Mouse (Mus musculus): ENCODE data around the gene Prkce. TPM values are rescaled to one million over a fixed set of nuclear protein-coding genes. Genes with fewer than 3 reads are reported as not detected.

Gene Prkce
- polyA plus RNA-seq, 1 experiment from 2014 or later: 6.6 TPM

DNA sequence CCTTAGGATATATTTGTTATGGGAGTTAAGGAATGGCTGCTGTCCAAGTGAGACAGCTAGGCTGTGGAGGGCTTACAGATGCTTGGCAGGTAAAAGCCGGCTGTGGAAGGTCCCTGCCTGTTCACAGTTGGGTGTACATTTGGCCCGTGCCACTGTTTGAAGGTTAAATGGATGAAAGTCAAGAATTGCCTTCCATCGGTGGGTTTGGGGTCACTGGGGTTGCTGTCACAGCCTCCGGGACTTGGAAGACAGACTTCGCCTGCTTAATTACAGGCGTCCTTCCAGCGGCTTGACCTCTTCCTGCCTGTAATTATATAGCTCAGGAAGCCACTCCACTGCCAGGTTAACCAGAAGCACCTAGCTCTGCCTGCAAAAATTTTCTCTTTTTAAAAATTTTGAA is 200.1 kb downstream of the Prkce start:
- no peaks in the 10 kb centered on the region for H3K27me3 ChIP-seq
- CTCF ChIA-PET: no interaction called here
- POLR2A ChIA-PET: interaction anchor here (0.7 to 0.8 kb wide), 2 partner anchors 10 to 28 kb away, joined by 3 read pairs; no protein-coding TSS in a partner anchor
- no peak for TF ChIP-seq CTCF (IDR thresholded peaks at IDR 0.05)
- no peak for DNase-seq (ENCODE audit: low read depth, low spot score)
- in situ Hi-C loops (cut with MboI; ENCODE audit: low pct_unique_long_range_greater_than_20kb): no loop called here
- ATAC-seq: no peak

DNA sequence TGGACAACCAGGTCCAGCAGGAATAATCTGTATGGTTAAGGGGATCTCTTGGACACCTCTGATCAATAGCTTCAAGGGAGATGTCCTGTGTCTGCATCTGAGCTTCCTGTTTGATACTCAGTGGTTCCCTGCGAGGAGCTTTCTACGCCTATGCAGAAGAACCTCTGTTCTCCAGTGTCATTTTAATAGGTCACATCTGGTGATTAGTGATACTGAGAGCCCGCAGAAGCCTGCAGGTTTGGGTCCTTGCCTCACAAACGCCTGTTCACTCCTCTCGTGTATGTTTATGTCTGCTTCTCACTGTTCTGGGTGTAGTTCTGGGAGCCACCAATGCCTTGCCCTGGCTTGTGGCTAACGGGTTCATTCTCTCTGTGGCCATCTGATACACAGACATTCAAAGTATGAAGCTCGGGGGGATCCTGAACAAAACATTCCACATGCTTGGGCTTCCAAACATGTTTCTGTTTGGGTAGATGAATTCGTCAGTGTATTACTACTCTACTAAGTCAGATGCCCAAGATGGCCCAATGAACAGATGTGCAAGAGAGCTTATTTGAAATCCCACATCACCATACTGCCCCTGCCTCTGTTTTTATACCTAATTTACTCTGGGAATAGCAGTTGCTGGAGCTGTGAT is 202.6 kb downstream of the Prkce start:
- in situ Hi-C loops (cut with MboI; ENCODE audit: low pct_unique_long_range_greater_than_20kb): no loop called here
- CTCF ChIA-PET: interaction anchor here (1.4 to 2.7 kb wide), 6 partner anchors 10 to 75 kb away, joined by 3 to 11 read pairs (median 4); no protein-coding TSS in a partner anchor
- H3K27me3 ChIP-seq: no peaks in the 10 kb centered on the region
- POLR2A ChIA-PET: no interaction called here
- ATAC-seq (peak; percentile 53), DNase-seq (ENCODE audit: low read depth, low spot score) (no peak)
- no peak for TF ChIP-seq CTCF (IDR thresholded peaks at IDR 0.05)

DNA sequence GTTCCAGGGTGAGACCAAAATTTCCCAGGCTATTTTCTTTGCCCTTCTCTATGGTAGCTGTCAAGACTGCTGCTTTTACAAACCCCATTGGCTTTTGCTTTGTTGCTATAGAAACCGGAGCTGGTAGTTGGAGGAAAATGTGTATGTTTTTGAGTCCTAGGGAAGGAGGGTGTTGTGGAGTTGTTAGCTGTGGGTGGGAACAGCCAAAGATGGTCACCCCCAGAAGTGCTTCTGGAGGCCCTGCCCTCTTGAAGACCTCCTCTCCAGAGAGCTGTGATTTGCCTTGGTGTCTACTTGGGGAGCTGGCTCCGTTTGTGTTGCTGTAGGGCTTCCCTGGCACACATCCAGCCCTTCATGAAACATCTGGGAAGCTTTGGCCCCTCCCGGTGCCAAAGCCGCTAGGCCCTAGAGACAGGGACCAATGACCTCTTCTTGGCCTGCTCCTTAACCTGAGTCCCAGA is 203.5 kb downstream of the Prkce start:
- DNase-seq (ENCODE audit: low read depth, low spot score): no peak
- H3K27me3 ChIP-seq: no peaks in the 10 kb centered on the region
- no peak for TF ChIP-seq CTCF (IDR thresholded peaks at IDR 0.05)
- in situ Hi-C loops (cut with MboI; ENCODE audit: low pct_unique_long_range_greater_than_20kb): no loop called here
- no peak for ATAC-seq
- POLR2A ChIA-PET: no interaction called here
- CTCF ChIA-PET: interaction anchor here (1.4 to 2.7 kb wide), 4 partner anchors 9 to 74 kb away, joined by 3 to 11 read pairs (median 3); no protein-coding TSS in a partner anchor

DNA sequence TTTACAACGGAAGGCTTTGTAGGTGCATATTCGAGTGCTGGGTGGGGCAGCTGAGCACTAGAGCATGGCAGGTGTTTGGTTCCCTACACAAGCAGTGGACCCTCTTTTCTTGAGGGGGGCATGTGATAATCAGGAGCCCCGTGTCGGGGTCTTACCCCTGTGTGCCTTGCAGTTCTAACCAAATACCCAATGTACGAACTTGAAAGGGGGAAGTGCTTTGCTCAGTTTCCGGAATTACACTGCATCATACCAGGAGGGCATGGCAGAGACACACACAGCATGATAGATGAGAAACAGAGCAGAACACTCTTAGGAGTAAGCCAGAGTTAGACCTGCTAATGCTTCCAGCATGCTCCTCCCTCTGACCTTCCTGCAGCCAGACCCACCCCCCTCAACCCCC is 208.8 kb downstream of the Prkce start:
- ChIA-PET POLR2A (no interaction called here), CTCF (no interaction called here)
- no peaks in the 10 kb centered on the region for H3K27me3 ChIP-seq
- DNase-seq (ENCODE audit: low read depth, low spot score) (no peak), ATAC-seq (no peak)
- TF ChIP-seq CTCF (IDR thresholded peaks at IDR 0.05): no peak
- in situ Hi-C loops (cut with MboI; ENCODE audit: low pct_unique_long_range_greater_than_20kb): no loop called here

DNA sequence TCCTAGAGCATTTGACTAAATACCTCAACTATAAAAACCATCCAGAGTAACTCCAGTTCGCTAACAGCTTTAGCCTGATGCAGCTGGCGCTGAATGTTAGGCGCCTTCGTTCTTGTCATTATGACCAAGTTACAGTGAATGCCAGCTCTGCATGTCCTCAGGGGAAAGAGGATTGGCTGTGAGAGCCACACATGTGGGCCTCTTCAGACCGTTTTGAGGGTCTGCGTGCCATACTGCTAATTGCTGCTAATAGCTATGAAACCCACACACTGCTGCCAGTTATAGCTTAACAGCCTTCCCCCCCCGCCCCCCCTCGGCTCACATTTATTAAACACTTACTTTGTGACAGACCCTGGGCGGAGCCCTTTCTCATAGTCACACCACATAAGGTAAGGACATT is 210.3 kb downstream of the Prkce start:
- H3K27me3 ChIP-seq: no peaks in the 10 kb centered on the region
- ATAC-seq: no peak
- no peak for DNase-seq (ENCODE audit: low read depth, low spot score)
- no peak for TF ChIP-seq CTCF (IDR thresholded peaks at IDR 0.05)
- POLR2A ChIA-PET: no interaction called here
- in situ Hi-C loops (cut with MboI; ENCODE audit: low pct_unique_long_range_greater_than_20kb): no loop called here
- CTCF ChIA-PET: no interaction called here

DNA sequence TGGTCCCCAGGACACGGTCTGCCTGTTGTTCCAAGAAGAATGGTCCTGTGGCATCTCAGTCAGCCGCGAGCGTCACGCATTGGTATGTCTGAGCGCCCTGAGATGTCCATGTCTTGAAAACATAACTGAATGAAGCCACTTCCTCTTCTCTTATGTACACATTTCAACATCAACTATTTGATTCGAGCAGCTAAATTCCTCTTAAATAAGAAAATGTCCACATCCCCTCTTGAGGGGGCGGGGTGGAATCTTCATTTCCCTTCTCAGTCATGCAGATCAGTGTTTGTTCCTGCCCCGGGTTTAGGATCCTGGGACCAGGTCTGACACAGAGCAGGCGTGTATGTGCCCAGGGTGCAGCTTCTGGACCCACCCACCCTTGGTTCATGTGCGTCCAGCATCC is 211.0 kb downstream of the Prkce start:
- CTCF ChIA-PET: no interaction called here
- TF ChIP-seq CTCF (IDR thresholded peaks at IDR 0.05): no peak

DNA sequence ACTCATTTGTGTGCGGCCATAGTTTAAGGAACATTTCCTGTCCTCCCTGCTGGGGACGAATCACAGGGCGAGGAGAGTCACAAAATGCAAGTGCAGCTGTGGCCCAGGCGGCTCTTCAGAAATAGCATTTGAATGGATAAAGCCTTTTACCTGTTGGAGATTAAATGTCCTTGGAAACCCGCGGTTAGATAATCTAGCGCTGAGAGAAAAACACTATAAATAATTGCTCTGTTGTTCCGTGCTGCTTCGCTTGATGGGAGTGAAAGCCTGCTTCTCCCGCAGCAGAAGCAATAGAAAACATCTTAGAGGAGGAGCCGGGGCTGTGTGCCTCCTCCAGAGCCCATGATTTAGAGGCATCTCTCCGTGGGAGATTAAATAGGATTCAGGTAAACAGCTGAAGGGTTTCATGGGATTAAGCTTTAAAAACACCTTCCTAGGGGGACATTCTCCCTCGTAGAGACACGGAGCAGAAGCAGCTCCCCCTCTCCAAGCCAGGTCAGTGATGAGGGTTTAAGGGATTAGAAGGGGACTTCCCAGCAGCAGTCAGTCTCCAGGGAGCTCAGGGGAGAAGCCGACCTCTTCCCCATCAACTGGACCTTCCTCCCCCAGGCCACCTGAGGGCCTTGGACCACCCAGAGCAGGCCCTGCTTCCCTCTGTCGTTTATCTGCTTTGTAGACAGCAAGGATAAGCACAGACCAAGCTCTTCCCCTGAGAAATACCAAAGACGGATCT is 212.0 kb downstream of the Prkce start:
- DNase-seq (ENCODE audit: low read depth, low spot score) (no peak), ATAC-seq (no peak)
- POLR2A ChIA-PET: interaction anchor here (0.7 to 1.6 kb wide), 2 partner anchors 65 to 88 kb away, joined by 3 to 4 read pairs; no protein-coding TSS in a partner anchor
- TF ChIP-seq CTCF (IDR thresholded peaks at IDR 0.05): no peak
- in situ Hi-C loops (cut with MboI; ENCODE audit: low pct_unique_long_range_greater_than_20kb): no loop called here
- H3K27me3 ChIP-seq: no peaks in the 10 kb centered on the region
- CTCF ChIA-PET: interaction anchor here (0.9 to 2.2 kb wide), 2 partner anchors 9 to 52 kb away, joined by 3 to 11 read pairs; no protein-coding TSS in a partner anchor

More for the DNA sequence above, 211.0 kb downstream of the Prkce start:
- in situ Hi-C loops (cut with MboI; ENCODE audit: low pct_unique_long_range_greater_than_20kb): no loop called here
- POLR2A ChIA-PET: no interaction called here
- no peaks in the 10 kb centered on the region for H3K27me3 ChIP-seq
- peak; percentile 45 for ATAC-seq
- DNase-seq (ENCODE audit: low read depth, low spot score): no peak

DNA sequence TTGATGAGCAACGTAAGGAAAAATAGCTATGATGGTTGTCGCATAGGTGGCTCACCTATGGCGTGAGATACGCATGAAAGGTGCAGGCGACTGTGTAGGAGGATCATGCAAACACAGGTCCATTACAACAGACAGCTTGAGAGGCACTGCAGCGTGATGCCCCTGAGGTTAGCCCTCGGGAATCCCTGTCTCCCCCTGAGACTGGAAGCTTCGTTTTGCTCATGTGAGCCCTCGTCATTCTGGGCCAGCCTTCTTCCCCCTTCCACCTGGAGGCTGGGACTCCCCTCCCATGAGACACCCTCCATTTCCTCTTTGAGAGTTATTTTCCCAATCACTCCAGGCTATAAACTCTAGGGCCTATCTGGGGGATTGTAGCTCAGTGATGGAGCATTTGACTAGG is 213.9 kb downstream of the Prkce start:
- no peak for DNase-seq (ENCODE audit: low read depth, low spot score)
- ATAC-seq: no peak
- TF ChIP-seq CTCF (IDR thresholded peaks at IDR 0.05): no peak
- ChIA-PET CTCF (interaction anchor here (1.1 to 2.4 kb wide), 4 partner anchors 10 to 52 kb away, joined by 3 to 11 read pairs (median 5); no protein-coding TSS in a partner anchor), POLR2A (no interaction called here)
- H3K27me3 ChIP-seq: no peaks in the 10 kb centered on the region
- in situ Hi-C loops (cut with MboI; ENCODE audit: low pct_unique_long_range_greater_than_20kb): no loop called here

DNA sequence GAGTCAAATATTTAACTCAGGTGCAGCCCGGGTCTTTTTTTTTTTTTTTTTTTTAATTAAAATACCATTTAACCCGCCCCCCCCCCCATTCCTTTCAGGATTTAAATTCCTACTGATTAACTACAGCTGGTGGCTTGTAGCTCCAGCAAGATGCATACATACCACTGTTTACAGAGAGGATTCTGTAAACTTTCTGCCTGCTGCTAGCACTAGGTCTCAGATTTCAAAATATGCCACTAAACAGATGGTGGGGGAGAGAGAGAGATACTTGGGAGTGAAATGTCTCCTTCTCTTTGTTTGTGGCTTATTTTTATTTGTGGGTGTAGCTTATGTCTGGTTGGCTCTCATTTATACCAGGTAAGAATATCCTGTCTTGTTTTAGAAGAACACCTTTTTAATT is 215.3 kb downstream of the Prkce start:
- no peak for TF ChIP-seq CTCF (IDR thresholded peaks at IDR 0.05)
- DNase-seq (ENCODE audit: low read depth, low spot score): no peak
- CTCF ChIA-PET: interaction anchor here (1.0 to 2.4 kb wide), 4 partner anchors 8 to 221 kb away, joined by 3 to 6 read pairs (median 4); no protein-coding TSS in a partner anchor

DNA sequence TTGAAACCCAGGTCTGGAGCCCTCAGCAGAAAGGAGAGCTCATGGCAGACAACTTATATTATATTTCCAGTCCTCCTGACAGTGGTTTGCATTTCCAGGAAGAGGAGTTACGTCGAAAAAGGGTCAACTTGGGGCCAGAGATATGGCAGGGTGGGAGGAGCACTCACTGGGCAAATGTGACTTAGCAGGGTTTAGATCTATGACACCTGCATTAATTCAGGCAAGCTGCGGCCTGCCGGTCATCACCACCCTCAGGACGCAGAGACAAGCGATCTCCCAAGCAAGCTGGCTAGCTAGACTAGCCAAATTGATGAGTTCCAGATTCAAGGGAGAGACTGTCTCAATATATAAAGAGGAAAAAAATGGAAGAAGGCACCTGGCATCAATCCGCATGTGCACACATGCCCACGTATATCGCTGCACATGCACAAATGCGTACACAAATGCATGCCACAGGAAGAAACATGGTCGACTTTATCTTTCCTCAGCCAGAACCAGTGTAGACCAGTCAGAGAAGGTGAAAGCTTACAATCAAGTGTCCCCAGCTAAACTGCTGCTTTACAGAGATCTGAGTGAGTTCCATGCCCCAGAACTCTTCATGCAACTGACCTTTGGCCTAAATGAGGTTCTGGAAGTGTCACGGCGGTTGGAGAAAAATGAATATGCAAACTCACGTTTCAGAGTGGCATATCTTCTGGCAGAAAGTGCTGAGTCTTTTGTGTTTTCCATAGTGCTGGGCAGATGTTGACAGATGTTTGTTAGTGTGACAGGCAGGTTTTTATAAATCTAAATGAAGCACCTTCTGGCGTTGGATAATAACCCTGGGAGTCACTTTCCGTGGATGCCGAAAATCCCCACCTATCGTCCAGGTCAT is 216.4 kb downstream of the Prkce start:
- no peaks in the 10 kb centered on the region for H3K27me3 ChIP-seq
- ATAC-seq (no peak), DNase-seq (ENCODE audit: low read depth, low spot score) (no peak)
- CTCF ChIA-PET: interaction anchor here (1.3 kb wide), 1 partner anchor 11 kb away, joined by 4 read pairs; no protein-coding TSS in a partner anchor
- POLR2A ChIA-PET: interaction anchor here (0.8 kb wide), 1 partner anchor 14 kb away, joined by 3 read pairs; no protein-coding TSS in a partner anchor
- in situ Hi-C loops (cut with MboI; ENCODE audit: low pct_unique_long_range_greater_than_20kb): no loop called here
- TF ChIP-seq CTCF (IDR thresholded peaks at IDR 0.05): no peak

More for the DNA sequence above, 215.3 kb downstream of the Prkce start:
- no peaks in the 10 kb centered on the region for H3K27me3 ChIP-seq
- POLR2A ChIA-PET: interaction anchor here (0.6 kb wide), 1 partner anchor 21 kb away, joined by 3 read pairs; no protein-coding TSS in a partner anchor
- no peak for ATAC-seq
- in situ Hi-C loops (cut with MboI; ENCODE audit: low pct_unique_long_range_greater_than_20kb): no loop called here
